Comparison of ENCODE assay signal across 10 mouse cellular contexts in the genomic region with DNA sequence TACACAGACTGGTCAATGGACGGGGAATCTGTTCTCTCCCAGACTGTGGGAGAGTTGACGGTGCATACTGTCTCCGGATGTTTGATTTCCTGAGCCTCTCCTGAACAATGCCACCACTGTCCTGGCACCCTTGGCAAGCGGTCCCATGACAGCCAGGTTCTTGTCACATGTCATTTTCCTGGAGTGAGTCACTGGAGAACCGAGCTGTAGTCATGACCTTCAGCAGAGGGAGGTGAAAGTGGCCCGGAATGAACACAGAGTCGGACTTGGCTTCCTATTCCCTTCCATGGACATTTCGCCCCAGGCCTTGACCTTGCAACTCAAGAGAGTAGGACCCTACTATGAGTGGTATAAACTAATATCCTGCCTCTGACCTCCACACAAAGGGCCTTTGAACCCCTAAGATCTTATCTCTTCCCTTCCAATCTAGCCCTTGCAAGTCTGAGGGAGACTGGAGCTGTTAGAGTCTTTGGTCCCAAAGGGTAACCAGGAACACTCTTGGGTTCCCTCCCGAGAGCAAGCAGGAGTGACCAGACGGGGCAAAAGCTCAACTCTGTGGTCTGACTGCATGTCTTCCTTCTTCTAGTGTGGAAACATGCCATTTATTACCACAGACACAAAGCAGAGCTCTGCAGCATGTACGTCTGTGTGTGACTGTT.
DNase-seq lines count a peak whose midpoint lies in the region; ATAC-seq lines count a peak whose summit lies in the region.
"Had no signal": no experiment of that assay in that cellular context is flagged by ENCODE, and none has a peak within 500 bp of the region (broad histone marks: within the 10 kb centered on the region; RNA-seq: fewer than 3 reads in every experiment).

No protein-coding gene starts in this region.

- H3K27me3 ChIP-seq in heart, embryonic 16.5 days (ENCODE audit: control insufficient read depth, insufficient read depth, low read length), result no peaks in the 10 kb centered on the region
- no peaks in the 10 kb centered on the region for H3K27me3 ChIP-seq in lung, embryonic 15.5 days
- no peaks in the 10 kb centered on the region for H3K27me3 ChIP-seq in hindbrain, embryonic 11.5 days (ENCODE audit: control insufficient read depth, insufficient read depth, low read length)

- 33% methylated on average over 11 of the region's 11 CpGs for WGBS in heart, embryonic 16.5 days
- 58% methylated on average over 11 of the region's 11 CpGs for WGBS in lung, embryonic 15.5 days
- WGBS in hindbrain, embryonic 11.5 days, result 77% methylated on average over 11 of the region's 11 CpGs

- peak overlapping the region; percentile 56 for H3K27ac ChIP-seq in heart, embryonic 16.5 days (ENCODE audit: low read length)
- peak overlapping the region; percentile 11; the same call in 1 of the 2 replicates for H3K27ac ChIP-seq in lung, embryonic 15.5 days
- no peak overlapping the region for H3K27ac ChIP-seq in hindbrain, embryonic 11.5 days (ENCODE audit: low read depth, low read length)
- H3K27ac ChIP-seq: midbrain, embryonic 13.5 days had no signal

- H3K9ac ChIP-seq in heart, embryonic 16.5 days (ENCODE audit: low read length), result no peak overlapping the region
- no peak overlapping the region for H3K9ac ChIP-seq in lung, embryonic 15.5 days
- H3K9ac ChIP-seq in hindbrain, embryonic 11.5 days (ENCODE audit: low read depth, low read length), result no peak overlapping the region
- H3K9ac ChIP-seq: midbrain, embryonic 13.5 days had no signal

- peak; percentile 57 for ATAC-seq in heart, embryonic 16.5 days (replicated peaks; ENCODE audit: extremely low read depth, insufficient read depth, low FRiP score)
- ATAC-seq in lung, embryonic 15.5 days (ENCODE audit: borderline replicate concordance, extremely low read depth, low FRiP score, low TSS enrichment), result no peak
- ATAC-seq in hindbrain, embryonic 11.5 days (ENCODE audit: low FRiP score), result no peak
- ATAC-seq: forebrain, embryonic 16.5 days; midbrain, embryonic 13.5 days had no signal

- peaks cover 20% of the 10 kb centered on the region for H3K4me1 ChIP-seq in heart, embryonic 16.5 days (ENCODE audit: control insufficient read depth, insufficient read depth, low read length)
- H3K4me1 ChIP-seq in lung, embryonic 15.5 days, result peaks cover 13% of the 10 kb centered on the region; the same call in 1 of the 2 replicates
- H3K4me1 ChIP-seq in hindbrain, embryonic 11.5 days (replicated peaks; ENCODE audit: control insufficient read depth, insufficient read depth, low read length), result no peaks in the 10 kb centered on the region

- peak; percentile 14 for DNase-seq in gastrocnemius, adult 18-20 months (ENCODE audit: low spot score)
- DNase-seq in gastrocnemius, postnatal 36 days, result no peak
- DNase-seq in adrenal gland, postnatal 10 days, result peak; percentile 67
- DNase-seq in right cerebral cortex, adult 2 months (ENCODE audit: low spot score in 2 of 2), result no peak
- no peak for DNase-seq in cerebellum, adult 11-12 months
- no peak for DNase-seq in hindbrain, embryonic 11.5 days (ENCODE audit: low spot score)

- no peak overlapping the region for H3K4me2 ChIP-seq in heart, embryonic 16.5 days (ENCODE audit: low read depth, low read length)
- H3K4me2 ChIP-seq in lung, embryonic 15.5 days, result no peak overlapping the region
- H3K4me2 ChIP-seq in hindbrain, embryonic 11.5 days (replicated peaks; ENCODE audit: low read depth, low read length), result no peak overlapping the region
- H3K4me2 ChIP-seq: midbrain, embryonic 13.5 days had no signal

- H3K36me3 ChIP-seq in heart, embryonic 16.5 days (ENCODE audit: control insufficient read depth, insufficient read depth), result no peaks in the 10 kb centered on the region
- H3K36me3 ChIP-seq in lung, embryonic 15.5 days, result no peaks in the 10 kb centered on the region
- H3K36me3 ChIP-seq in hindbrain, embryonic 11.5 days (ENCODE audit: control insufficient read depth, insufficient read depth, low read length), result no peaks in the 10 kb centered on the region
- H3K36me3 ChIP-seq: midbrain, embryonic 13.5 days had no signal

- no peaks in the 10 kb centered on the region for H3K9me3 ChIP-seq in heart, embryonic 16.5 days (replicated peaks; ENCODE audit: control insufficient read depth, low read length)
- H3K9me3 ChIP-seq in lung, embryonic 15.5 days, result no peaks in the 10 kb centered on the region
- H3K9me3 ChIP-seq in hindbrain, embryonic 11.5 days (ENCODE audit: control insufficient read depth, low read length), result no peaks in the 10 kb centered on the region
- H3K9me3 ChIP-seq: midbrain, embryonic 13.5 days had no signal

- H3K4me3 ChIP-seq in heart, embryonic 16.5 days (ENCODE audit: low read length), result no peak overlapping the region
- no peak overlapping the region for H3K4me3 ChIP-seq in lung, embryonic 15.5 days
- no peak overlapping the region for H3K4me3 ChIP-seq in hindbrain, embryonic 11.5 days (ENCODE audit: low read depth, low read length)
- H3K4me3 ChIP-seq: midbrain, embryonic 13.5 days had no signal

- intact Hi-C loops in gastrocnemius, postnatal 36 days (cut with DNase I), result no loop called here

Comparison
In these comparisons a context has a peak if more than half of its experiments do, and no peak if none do; other contexts are left out.
1. DNase-seq: peak in gastrocnemius, adult 18-20 months (single experiment) and adrenal gland, postnatal 10 days (single experiment); none in gastrocnemius, postnatal 36 days (0 of 2), right cerebral cortex, adult 2 months (0 of 2), cerebellum, adult 11-12 months (single experiment) and hindbrain, embryonic 11.5 days (single experiment).